Mouse (Mus musculus) A20 (cell line): ENCODE data around the gene Shc1.
A peak's percentile ranks its signal among the peaks of the same experiment; 100 is the strongest.

Source experiments
- DNase-seq: peaks from one replicate; pipeline ENCODE4 v3.0.0-alpha.2; 2011; ENCODE audit warnings: low read depth, low spot score

Shc1 gene

DNA sequence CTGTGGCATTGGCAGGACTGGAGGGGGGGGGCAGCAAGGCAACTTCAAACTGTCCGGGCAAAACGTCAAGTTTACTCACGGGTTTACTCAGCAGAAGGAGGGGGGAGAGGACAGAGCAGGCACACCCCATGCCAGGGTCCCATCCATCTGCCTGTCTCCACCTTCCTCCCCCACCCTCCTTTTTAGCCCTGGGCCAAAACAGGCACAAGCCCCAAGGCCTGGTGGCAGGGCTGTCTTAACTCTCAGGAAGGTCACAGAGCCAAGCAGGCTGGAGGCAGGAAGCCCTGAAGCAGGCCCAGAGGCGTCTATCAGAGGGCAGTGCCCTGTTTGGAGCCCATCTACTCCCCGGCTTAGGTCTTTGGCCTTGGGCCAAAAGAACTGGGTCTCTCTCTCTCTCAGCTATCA, 28.1 kb upstream of the Shc1 start:
- peak; percentile 83 for DNase-seq

DNA sequence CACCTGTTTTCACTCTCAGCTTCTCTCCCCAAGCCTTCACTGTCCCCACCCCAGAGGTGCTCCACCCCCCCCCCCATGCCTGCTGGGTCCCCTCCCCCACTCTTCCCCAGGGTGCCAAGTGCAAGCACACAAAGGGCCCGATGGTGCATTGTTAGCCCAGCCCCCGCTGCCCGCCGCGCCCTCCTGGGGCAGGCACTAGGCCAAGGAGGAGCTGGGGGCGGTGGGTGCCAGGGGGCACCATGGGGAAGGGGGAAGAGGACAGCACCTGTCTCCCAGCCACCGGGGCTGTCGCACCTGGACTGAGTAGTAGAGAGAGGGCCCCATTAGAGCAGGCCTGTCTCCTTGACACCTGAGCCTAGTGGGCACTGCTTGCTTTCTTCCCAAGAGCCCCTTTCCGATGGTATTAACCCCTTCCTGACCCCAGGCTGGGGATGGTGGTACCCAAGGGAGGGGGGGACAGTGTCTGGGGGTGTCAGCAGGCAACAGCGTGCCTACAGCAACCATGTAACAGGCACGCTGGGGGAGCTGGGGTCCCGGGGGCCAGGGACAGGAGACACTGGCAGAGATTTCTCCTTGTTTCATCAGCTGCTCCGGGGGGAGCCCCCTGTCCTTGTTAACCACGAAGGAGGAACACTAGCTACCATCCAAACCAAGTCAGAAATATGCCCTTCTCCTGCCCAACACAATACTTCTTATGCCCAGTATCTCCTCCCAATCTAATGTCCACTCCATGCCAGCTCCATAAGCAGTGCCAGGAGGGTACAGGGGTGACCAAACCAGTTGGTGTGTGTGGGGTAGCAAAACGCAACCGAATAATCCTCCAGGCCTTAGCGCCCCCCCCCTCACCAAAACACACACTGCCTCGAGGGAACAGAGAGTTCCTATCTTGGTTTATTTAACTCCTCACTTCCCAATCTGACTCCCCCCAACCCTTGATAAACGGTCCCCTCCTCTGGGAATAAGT, 27.3 kb upstream of the Shc1 start:
- DNase-seq, result peak; percentile 85

DNA sequence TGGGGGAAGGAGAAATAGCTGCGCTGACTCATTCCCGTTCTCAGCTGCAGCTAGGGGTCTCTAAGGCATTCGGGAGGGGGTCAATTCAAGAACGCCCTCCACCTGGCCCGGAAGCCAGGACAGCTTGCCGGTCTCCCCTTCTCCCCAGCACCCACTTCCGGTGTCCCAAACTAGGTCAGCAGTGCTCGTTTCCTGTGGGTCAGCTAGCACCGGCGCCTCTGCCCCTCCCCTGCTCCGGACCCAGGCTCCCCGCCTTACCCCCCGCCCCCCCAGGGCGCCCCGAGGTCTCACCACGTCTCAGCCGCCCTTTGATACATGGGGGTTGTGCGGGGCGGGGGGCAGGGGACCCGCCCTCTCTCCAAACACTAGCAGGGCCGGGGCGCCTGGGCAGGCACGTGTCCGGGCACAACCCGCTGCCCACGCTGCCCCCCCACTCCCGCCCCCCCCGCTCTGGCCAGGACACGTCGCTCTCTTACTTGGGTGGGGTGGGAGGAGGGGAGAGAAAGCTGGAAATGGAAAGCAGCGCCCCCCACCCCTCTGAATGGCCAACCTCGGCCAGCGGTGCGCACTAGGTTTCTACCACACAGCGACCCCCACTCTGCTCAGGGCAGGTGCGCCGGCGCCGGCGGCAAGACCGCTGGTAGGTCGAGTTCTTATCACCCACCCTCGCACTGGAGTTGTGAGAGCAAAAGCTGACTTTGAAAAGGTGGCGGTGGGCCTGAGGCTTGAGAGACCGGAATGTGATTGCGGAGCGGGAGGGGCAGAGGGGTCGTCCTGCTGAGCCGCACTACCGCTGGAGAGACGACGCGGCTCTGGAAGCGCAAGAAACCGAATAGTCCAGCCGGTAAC, 26.4 kb upstream of the Shc1 start:
- DNase-seq, result peak; percentile 85

DNA sequence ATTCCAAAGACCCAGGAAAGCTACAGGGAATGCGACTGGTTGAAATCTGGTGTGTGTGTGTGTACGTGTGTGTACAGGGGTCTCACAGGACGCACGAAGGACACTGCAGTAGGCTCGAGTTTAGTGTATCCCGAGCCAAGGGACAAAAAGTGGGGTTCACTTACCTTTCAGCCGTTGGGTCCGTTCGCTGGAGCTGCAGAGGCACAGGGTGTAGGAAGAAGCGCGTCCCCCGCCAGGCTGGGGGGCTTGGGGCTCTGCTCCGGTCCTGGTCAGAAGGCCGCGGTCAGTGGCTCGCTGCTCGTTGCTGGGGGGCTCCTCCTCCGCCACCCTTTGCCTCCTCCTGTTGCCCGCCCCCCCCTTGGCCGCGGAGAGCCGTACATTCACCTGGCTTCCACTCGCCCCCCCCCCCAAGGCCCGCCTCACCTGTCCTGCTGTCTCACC, 25.4 kb upstream of the Shc1 start:
- peak; percentile 75 for DNase-seq

DNA sequence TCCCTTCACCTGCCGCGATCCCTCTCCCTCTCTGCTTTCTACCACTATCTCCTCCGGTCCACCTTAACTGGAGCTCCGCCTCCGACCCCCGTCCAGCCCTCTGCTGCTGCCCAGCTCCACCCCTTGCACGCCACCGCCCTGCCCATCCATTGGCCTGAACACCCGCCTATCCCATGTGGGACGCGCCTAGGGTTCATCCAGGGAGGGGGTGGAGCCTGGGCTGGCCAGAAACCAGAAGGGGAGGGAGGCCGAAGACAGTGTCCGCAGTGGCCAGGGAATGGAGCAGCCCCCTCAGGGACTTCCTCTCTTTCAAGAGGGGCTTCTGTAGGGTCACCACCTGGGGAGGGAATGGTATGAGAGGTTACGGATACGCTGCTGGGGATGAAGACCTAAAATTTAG, 24.6 kb upstream of the Shc1 start:
- DNase-seq, result peak; percentile 99

DNA sequence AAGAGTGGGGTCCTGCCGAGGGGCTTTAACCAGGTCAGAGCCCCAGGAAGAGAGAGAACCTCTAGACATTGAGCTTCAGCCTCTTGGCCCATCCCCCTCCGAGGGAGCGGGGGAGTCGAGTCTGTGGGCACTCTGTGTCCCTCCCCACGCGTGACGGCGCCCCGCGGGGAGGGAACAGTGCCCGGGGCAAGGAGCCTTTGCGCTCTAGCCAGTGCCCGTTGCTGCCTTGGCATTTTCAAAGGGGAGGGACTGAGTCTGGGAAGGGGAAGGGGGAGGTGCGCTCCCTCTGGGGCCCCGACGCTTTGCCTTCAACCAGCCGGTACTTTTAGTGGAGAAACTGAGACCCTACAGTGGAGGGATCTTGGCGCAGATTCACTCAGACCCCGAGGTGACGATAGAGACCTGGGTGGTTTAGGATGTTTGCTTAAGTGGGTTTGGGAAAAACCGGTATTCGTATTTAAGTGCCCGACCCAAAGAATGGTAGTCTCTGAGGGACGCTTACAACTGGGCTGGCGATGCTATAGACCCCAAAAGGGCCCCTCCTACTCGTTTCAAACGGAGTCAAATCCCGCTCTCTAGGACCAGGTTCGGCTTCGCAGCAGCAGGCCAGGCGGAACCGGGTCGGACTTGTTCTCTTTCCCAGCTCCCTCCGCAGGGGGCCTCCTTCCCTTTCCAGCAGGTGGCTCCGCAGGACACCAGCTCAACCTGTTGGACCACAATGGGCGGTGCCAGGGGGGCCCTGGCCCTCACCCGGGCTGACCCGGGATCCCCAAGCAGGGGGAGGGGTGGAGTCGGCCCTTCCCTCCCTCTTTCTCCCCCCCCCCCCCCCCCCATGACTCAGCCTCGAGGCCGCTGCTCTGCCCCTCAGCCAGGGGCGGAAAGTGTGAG, 24.0 kb upstream of the Shc1 start, which contains the start of gene Zbtb7b:
Zbtb7b (minus strand) TSS at position 771 of the 888 bp plus-strand sequence.
- DNase-seq, result peak; percentile 87

DNA sequence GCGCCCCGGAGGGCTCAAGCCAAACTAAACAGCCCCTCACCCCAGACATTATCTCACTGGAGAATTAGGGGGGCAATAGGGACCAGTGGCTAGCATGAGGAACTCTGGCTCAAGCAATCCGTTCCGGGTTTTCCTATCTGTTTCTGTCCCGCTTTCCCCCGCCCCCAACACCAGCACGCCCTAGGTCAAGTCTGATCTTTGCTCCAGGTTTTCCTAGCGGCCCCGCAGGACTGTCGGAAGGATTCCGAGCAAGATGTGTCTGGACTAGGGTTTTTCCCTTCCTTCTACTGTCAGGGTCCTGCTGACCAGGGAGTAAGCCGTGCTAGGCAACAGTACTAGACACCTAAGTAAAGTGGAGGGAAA, 23.4 kb upstream of the Shc1 start:
- peak; percentile 83 for DNase-seq

DNA sequence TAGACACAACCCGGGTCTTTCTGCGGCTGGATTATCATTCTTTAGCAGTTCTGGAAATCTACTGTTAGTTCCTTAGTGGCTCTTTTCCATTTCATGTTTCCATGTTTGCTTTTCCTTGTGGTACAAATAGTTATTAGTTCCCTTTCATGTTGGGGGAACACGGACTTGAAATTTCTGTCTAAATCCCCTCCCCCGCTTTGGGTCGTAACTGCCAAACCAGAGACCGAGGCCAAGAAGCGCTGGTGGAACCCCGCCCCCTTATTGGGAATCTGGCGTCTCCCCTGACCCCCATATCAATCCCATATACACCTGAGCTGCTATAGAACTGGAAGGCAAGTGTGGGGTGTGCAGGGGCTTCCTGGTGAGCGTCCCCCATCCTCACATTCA, 22.8 kb upstream of the Shc1 start:
- no peak for DNase-seq

DNA sequence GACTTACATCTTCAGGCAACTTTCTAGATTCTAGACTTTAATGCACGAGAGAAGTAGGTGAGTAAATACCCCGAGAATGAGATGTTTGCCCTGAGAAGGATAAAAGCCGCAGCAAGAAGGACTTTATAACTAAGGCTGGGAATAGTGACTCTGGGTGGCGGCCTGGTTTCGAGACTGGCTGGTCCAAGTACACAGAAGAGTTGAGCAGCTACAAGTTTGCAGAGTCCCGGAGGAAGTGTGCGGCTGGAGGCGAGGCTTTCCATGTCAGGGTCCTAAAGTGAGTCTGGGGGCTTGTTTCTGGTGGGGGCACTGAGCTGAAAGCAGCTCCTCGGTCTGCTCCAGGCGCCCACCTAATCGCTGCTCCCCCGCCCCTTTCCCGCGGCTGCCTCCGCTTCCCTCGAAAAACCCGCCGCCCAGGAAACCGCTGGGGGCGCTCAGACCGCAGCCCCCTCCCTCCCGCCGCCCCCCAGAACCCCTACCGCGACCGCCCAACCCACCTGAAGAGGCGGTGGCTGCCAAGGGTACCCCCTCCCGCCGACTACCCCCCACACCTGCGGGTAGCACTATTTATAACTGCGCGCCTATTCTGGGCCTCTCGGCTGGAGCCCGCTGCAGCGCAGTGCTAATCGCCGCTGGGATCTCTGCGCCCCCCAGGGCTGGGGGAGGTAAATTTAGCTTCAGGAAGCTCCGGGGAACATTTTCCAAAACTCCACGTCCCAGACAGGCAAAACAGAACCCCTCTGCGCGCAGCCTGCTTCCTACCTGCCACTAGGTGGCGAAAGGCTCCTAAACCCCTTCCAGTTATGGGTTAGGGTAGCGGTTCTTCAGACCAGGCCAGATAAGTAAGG, 22.2 kb upstream of the Shc1 start:
- DNase-seq, result peak; percentile 88

DNA sequence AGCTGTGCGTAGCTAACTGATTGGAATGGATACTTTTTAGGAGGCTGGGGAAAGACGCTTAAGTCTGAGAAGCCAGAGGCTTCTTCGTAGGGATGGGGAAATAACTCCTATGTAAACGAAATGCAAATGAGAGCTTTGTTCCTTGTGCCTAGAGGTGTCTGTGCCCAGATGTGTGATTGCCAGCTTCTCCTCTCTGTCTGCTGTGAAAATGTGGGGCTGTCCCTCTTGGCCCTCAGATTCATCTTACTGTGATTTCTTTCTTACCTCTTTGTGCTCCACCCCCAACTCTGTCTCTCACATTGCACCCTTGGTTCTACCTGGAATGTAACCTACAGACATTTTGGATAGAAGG, 21.6 kb upstream of the Shc1 start:
- peak; percentile 88 for DNase-seq

DNA sequence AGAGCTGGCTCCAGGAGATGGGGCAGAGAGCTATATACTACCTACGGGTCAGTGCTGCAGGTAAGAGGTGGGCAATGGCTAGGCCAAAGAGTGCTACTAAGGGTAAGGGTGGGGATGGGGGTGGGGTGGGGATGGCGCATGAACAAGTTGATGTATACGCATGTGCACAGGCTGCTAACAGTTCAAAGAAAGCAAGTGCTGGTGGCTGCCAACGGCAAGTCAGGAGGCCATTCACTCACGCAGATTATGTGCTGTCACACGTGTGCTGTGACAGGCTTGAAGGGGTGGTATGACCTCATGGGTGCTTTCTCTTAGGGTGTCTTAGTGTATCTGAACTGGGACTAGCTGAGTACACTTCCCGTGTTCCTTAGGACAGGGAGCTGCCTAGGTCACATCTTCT, 16.9 kb upstream of the Shc1 start:
- no peak for DNase-seq

DNA sequence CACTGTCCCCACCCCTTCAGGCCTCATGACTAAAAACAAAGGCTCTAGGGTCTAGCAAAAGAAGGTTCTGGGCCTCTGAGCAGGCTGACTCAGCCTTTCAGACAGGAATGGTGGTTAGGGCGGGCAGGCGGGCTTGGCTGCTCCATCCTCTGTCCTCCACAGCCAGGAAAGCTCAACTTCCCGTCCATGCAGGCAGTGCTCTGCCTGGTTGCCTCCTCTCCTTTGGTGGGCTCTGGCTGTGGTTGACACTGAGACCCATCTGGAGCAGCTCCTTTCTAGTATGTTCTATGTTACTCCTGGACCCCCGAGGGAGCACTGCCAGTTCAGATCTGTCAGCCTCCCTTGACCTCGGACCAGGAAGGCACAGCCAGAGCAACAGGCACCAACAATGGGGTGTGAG, 15.6 kb upstream of the Shc1 start, which contains the start of gene Lenep:
Lenep (minus strand) TSS at position 101 of the 400 bp plus-strand sequence.
- DNase-seq, result no peak

DNA sequence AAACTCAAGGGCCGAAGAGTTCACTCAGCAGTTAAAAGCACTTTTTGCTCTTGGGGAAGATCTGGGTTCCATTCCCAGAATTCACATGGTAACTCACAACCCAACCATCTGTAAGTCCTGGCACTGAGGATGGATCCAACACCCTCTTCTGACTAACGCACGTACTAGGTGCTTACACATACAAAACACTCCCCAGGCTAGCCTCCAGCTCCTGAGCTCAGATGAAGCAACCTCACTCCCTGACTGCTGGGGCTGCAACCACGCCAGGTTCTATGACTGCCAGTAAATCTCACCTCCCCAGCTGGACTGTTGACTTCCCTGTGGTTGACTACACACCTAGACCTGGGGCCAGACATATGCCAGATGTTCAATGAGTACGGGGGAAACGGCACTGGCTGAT, 11.4 kb upstream of the Shc1 start:
- DNase-seq, result no peak

DNA sequence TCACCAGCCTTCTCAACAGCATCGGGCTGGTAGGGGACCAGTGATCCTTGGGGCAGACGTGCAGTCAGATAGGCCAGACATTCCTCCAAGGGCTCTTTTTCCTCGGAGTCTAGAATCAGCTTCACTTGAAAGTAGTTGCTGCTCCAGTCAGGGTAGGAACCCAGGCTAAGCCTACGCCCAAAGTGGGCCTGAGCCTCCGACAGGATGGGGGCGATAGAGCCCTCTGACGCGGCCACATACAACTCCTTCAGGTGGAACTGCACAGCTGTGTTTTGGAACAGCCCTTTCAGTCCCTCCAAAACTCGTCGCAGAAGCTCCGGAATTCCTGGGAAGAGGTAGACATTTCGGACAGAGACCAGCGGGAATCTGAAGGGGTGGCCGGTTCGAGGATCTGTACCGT, 9.8 kb upstream of the Shc1 start:
- DNase-seq, result no peak

DNA sequence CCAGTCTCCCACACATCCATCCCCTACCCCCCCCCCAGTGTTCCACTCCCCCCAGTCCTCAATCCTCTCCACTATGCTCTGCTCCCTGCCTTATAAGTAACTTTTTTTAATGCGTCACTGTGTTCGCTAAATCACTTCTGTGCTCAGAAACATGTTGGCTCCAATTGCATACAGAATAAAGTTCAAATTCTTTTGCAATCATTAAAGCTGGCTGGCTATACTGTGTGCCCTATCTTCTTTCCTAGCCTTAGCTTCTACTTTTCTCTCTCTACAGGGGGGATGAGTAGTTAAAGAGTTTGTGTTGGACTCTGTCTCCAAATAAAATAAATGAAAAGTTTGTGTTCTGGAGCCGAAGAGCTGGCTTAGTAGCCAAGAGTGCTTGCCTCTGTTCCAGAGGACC, 8.5 kb upstream of the Shc1 start:
- DNase-seq, result no peak

DNA sequence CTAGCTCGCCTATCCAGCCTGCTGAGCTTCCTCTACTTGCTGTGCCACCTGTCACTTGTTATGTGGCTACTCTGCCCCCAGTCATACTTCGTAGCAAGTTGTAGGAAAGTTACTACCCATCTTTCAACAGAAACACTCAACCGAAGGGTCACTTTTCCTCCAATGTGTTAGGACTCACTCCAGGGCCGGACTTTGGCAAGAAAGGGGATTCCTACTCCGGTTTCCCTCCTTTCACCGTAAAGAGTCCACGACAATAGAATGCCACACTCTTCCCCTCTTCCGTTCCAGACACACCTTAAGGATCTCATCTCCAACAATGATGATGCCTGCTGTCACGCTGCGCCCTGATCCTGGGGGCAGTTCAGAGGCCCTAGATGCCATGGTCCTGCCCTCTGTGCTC, 7.4 kb upstream of the Shc1 start:
- no peak for DNase-seq

DNA sequence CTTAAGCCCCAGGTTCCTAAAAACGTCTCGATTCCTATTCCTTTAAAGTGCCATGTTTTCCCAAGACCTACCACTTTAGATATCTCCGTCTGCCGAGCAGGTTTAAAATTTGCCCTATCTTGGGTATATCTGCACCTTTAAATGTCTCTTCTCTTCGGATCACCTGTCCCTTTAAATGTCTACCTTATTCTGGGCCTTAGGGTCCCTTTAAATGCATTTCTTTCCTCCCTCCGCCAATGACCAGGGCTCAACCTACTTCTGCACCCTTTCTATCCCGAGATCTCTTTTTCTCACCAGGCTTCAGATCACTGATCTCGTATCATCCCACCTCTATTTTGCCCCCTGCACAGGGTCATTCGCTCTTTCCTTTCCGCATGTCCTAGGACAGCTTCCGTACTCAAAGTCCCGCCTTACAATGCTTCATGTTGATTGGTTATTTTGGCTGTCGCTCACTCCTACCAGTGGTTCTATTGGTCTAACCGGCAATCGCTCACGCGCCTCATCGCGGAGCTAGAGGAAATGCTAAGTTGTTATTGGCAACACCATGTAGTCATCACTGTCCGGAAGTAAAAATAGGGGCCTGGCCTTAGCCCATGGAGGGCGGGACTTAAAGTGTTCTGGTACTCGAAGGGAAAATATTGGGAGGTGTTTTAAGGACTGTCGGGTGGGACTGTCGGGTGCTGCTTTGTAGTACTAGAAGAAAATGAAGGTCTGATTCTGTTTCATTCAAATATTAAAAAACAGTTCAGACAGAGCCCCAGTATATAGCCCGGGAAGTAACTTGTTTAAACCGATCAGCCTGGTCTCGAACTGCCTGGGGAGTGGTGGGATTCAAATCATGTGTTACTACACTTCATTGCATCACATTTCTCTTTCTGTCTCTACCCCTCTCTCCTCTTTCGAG, 6.5 kb upstream of the Shc1 start, which contains the start of gene Flad1:
Flad1 (minus strand) TSS at position 381 of the 904 bp plus-strand sequence.
- DNase-seq, result peak; percentile 100

DNA sequence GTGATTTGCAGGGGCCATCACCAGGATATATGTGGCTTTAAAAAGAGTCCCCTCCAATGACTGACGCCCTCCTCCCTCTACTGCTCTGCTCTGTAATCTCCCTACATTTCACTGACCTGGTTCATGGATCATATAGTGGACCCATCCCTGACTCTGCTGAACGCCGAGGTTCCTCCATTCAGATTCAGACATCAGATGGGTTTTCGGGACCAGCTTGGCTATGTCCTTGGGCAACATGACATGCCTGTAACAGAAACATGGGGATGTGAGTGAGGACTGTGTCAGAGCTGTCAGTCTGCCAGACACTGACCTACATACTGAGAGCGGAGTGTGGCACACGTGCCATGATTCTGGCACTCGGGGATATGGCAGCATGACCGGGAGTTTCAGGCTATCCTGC, 2.1 kb upstream of the Shc1 start:
- no peak for DNase-seq

DNA sequence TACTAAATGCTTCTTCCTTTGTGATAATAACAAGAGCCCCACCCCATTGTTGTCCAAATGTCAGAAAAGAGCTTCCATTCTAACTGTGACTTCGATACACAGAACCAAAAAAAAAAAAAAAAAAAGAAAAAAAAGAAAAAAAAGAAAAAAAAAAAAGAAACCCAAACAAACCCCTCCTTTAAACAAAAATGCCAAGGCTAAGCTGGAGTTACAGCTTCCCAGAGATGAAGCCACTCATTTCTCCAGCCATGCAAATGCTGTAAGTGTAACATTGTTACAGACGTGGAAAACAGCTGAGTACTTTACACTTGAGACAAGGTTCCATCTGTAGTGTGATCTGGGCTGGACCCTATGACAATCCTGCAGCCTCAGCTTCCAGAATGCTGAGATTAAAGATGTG, 1.1 kb upstream of the Shc1 start:
- DNase-seq, result no peak

DNA sequence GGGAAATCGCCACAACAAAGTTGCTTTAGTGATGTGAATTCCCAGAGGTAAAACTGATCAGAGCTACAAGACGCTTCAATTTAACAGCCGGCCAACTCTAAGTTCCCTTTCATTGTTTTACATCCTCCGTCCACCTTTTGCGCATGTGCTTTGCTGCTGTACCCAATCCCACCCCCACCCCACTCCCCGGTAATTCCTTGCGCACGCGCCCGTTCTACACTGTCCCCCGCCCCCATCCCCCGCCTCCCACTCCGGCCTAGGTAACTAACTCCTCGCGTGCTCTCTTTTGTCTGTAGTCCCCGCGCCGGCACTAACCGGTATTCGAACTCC, 438 bp upstream of the Shc1 start:
- DNase-seq, result peak; percentile 94
